Mouse (Mus musculus): ENCODE data around the gene Mrpl41.

The Mrpl41 gene

GRCm38 (mm10) chr2:24935057-24935796 lies 39.7 kb downstream of the Mrpl41 start, which contains the start of gene Arrdc1:
Arrdc1 (minus strand) TSS chr2:24935252.
- DNase-seq (ENCODE audit: low spot score in 2 of 2): peak; percentile 93 to 95

DNA sequence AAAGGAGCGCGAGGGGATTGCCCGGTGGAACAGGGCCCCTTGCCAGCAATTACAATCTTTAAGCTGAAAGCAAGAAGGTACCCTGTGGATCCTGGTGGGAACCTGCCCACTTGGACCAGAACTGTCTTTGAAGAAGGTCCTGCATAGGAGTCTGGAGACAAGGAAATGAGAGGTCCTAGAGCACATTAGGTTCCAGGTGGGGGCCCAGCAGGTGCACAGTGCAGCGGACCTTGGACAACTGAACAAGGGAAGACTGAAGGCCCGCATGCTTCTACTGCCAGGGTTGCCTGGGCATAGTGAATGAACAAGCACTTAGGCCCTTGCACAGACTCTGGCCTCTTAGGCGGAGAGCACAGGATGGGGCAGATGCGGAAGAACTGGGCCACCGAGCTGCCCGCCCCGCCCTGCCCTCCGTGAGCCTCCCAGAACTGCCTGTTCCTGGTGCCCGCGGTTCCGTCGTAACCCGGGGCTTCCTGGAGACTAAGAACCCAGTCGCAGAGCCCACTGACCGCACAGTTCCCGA lies 40.4 kb downstream of the Mrpl41 start:
- DNase-seq (ENCODE audit: low spot score in 2 of 2): no peak

GRCm38 (mm10) chr2:24929593-24929992 lies 45.3 kb downstream of the Mrpl41 start:
- no peak for DNase-seq (ENCODE audit: low spot score in 2 of 2)

DNA sequence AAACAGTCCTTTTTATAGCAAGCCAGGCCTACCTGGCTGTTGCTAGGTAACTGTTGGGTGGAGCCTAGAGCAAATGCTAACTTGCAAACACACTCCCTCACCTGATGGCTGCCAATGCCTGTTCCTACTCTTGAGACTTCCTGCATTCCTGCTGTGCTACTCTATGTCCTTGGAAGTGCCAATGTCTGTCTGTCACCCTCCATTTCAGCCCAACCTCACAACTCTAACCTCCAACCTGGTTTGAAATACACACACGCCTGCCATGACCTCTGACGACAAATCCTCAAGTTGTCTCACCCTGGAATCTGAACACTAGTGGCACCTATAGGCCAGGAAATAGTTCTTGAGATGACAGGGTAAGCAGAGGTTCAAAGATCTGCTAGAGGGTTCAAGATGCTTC lies 45.8 kb downstream of the Mrpl41 start:
- no peak for DNase-seq (ENCODE audit: low spot score in 2 of 2)

GRCm38 (mm10) chr2:24927810-24928479 lies 47.0 kb downstream of the Mrpl41 start:
- peak; percentile 55 to 63 for DNase-seq (ENCODE audit: low spot score in 2 of 2)

DNA sequence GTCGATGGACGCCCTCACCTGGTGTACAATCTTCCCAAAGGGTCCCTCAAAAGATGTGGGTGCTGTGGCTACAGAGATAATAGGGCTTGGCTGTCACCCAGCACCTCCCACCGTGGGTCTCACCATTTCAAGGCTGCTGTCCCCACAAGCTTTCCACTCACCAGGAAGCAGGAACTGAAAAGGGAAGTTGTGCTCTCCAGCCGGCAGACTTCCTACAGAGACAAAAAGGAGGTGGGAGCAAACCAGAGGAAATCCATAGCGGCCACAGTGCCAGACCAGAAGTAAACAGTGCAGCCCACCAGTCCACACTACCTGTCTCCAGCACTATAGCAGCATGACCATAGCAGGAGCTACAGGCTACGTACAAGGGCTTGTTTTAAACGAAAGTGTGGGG lies 47.9 kb downstream of the Mrpl41 start:
- DNase-seq (ENCODE audit: low spot score in 2 of 2): no peak

GRCm38 (mm10) chr2:24926345-24926964 lies 48.4 kb downstream of the Mrpl41 start:
- no peak for DNase-seq (ENCODE audit: low spot score in 2 of 2)

GRCm38 (mm10) chr2:24925284-24925683 lies 49.6 kb downstream of the Mrpl41 start:
- DNase-seq (ENCODE audit: low spot score in 2 of 2): no peak

Data from urinary bladder, postnatal 36 days (tissue).